Mouse (Mus musculus) hindbrain, embryonic 14.5 days (tissue): ENCODE measurements around the gene Brca1. TPM values are rescaled to one million over a fixed set of nuclear protein-coding genes. Genes with fewer than 3 reads are reported as not detected.
A peak's percentile ranks its signal among the peaks of the same experiment; 100 is the strongest.
"Not testable (repeated sequence)": the region's sequence is repeated elsewhere in the genome, so short reads cannot be mapped to it uniquely, and the experiment has no call there.

Source experiments
- ATAC-seq: fragments of 200-750 bp; cut with Nextera tagmentation; 2 replicates; pipeline ENCODE4 v1.8.0; 2017; ENCODE audit warnings: moderate number of reproducible peaks, mild to moderate bottlenecking, moderate TSS enrichment, moderate library complexity; ENCODE audit not compliant: low FRiP score
- DNase-seq: peaks from one replicate; pipeline ENCODE4 v3.0.0-alpha.2; 2015; ENCODE audit warnings: low spot score
- H3K27ac ChIP-seq: fragments of 300-500 bp; sonication (generic); 2 replicates; pipeline ENCODE4 v1.5.1; 2014; ENCODE audit warnings: mild to moderate bottlenecking, moderate library complexity
- H3K27me3 ChIP-seq: fragments of 300-500 bp; sonication (generic); 2 replicates; pipeline ENCODE4 v1.6.1; 2014; ENCODE audit warnings: mild to moderate bottlenecking, low read length, mixed read lengths; ENCODE audit not compliant: control insufficient read depth, insufficient read depth
- H3K36me3 ChIP-seq: fragments of 300-500 bp; sonication (generic); replicated peaks from 2 replicates; pipeline ENCODE4 v1.6.1; 2014; ENCODE audit not compliant: control insufficient read depth, insufficient read depth
- H3K4me1 ChIP-seq: fragments of 300-500 bp; sonication (generic); replicated peaks from 2 replicates; pipeline ENCODE4 v1.6.1; 2014; ENCODE audit warnings: antibody characterized with exemption, low read length, mixed read lengths; ENCODE audit not compliant: control insufficient read depth, insufficient read depth
- H3K4me2 ChIP-seq: fragments of 300-500 bp; sonication (generic); replicated peaks from 2 replicates; pipeline ENCODE4 v1.6.1; 2014; ENCODE audit warnings: mild to moderate bottlenecking, moderate library complexity
- H3K4me3 ChIP-seq: fragments of 300-500 bp; sonication (generic); replicated peaks from 2 replicates; pipeline ENCODE4 v1.5.1; 2014; ENCODE audit warnings: mild to moderate bottlenecking, low read length
- H3K9ac ChIP-seq: fragments of 300-500 bp; sonication (generic); 2 replicates; pipeline ENCODE4 v1.6.1; 2014
- H3K9me3 ChIP-seq: fragments of 300-500 bp; sonication (generic); 2 replicates; pipeline ENCODE4 v1.6.1; 2016; ENCODE audit warnings: low read length; ENCODE audit not compliant: control insufficient read depth
- WGBS: fragments of 180-500 bp; shearing (Covaris S2); extraction: QIAGEN DNeasy Blood & Tissue Kit; methylation state at CpG from one replicate; pipeline ENCODE4 v1.1.7; 2014; 5-methylcytosine and 5-hydroxymethylcytosine counted together
- polyA plus RNA-seq: library from polyadenylated mRNA; unstranded; fragments of >200 nt; fragmentation: Nextera tagmentation; extraction: Ambion mirVana; gene quantifications from 2 replicates; pipeline ENCODE4 v1.2.1, GENCODE M21; 2014

The Brca1 gene
- polyA plus RNA-seq, 1 experiment from 2014 or later = 3.2 TPM

- H3K4me1 ChIP-seq = peaks cover 18% of the 10 kb centered on the region
Observed at GRCm38 (mm10) chr11:101469155-101469554, 82.6 kb downstream of the Brca1 start.

GRCm38 (mm10) chr11:101468731-101469130 lies 83.0 kb downstream of the Brca1 start:
- peak overlapping the region; percentile 84 for H3K9ac ChIP-seq
- H3K27ac ChIP-seq = peak overlapping the region; percentile 82; the same call in 1 of the 2 replicates
- peaks cover 10% of the 10 kb centered on the region for H3K36me3 ChIP-seq
- H3K4me3 ChIP-seq = peak overlapping the region; percentile 64
- H3K4me1 ChIP-seq = peaks cover 22% of the 10 kb centered on the region
- DNase-seq (no peak), ATAC-seq (no peak)
- H3K9me3 ChIP-seq = no peaks in the 10 kb centered on the region
- peak overlapping the region; percentile 80 for H3K4me2 ChIP-seq
- 3% methylated on average over 13 of the region's 13 CpGs for WGBS
- no peaks in the 10 kb centered on the region for H3K27me3 ChIP-seq

More at GRCm38 (mm10) chr11:101469155-101469554, 82.6 kb downstream of the Brca1 start:
- Histone ChIP-seq H3K27ac (no peak overlapping the region), H3K36me3 (peaks cover 10% of the 10 kb centered on the region), H3K9ac (peak overlapping the region; percentile 84), H3K4me2 (peak overlapping the region; percentile 80), H3K27me3 (no peaks in the 10 kb centered on the region), H3K9me3 (no peaks in the 10 kb centered on the region), H3K4me3 (peak overlapping the region; percentile 64)
- WGBS = 48% methylated on average over 4 of the region's 4 CpGs
- ATAC-seq (no peak), DNase-seq (no peak)

- peaks cover 27% of the 10 kb centered on the region for H3K4me1 ChIP-seq
Observed at GRCm38 (mm10) chr11:101468263-101468688, 83.5 kb downstream of the Brca1 start.

GRCm38 (mm10) chr11:101467477-101468262 lies 84.1 kb downstream of the Brca1 start:
- Histone ChIP-seq H3K4me1 (peaks cover 33% of the 10 kb centered on the region), H3K27ac (peak overlapping the region; percentile 82), H3K9me3 (no peaks in the 10 kb centered on the region), H3K36me3 (peaks cover 15% of the 10 kb centered on the region), H3K27me3 (no peaks in the 10 kb centered on the region), H3K9ac (peak overlapping the region; percentile 84), H3K4me3 (peak overlapping the region; percentile 64), H3K4me2 (peak overlapping the region; percentile 80)
- peak; percentile 65 for ATAC-seq
- WGBS = under 1% methylated on average over 45 of the region's 54 CpGs
- peak; percentile 80 for DNase-seq

More at GRCm38 (mm10) chr11:101468263-101468688, 83.5 kb downstream of the Brca1 start:
- H3K27me3 ChIP-seq = no peaks in the 10 kb centered on the region
- ATAC-seq (peak; percentile 1; the same call in 1 of the 2 replicates), DNase-seq (no peak)
- peak overlapping the region; percentile 80 for H3K4me2 ChIP-seq
- peak overlapping the region; percentile 82 for H3K27ac ChIP-seq
- H3K9ac ChIP-seq = peak overlapping the region; percentile 84
- H3K4me3 ChIP-seq = peak overlapping the region; percentile 64
- 1% methylated on average over 29 of the region's 31 CpGs for WGBS
- H3K9me3 ChIP-seq = no peaks in the 10 kb centered on the region
- peaks cover 10% of the 10 kb centered on the region for H3K36me3 ChIP-seq

- H3K9me3 ChIP-seq, ATAC-seq, H3K27ac ChIP-seq, H3K27me3 ChIP-seq, DNase-seq: not testable (repeated sequence)
- peak overlapping the region; percentile 84; the same call in 1 of the 2 replicates for H3K9ac ChIP-seq
- peak overlapping the region; percentile 80 for H3K4me2 ChIP-seq
- H3K36me3 ChIP-seq = peaks cover 21% of the 10 kb centered on the region
- peak overlapping the region; percentile 64 for H3K4me3 ChIP-seq
- 57% methylated on average over 5 of the region's 5 CpGs for WGBS
- H3K4me1 ChIP-seq = peaks cover 40% of the 10 kb centered on the region
Observed at GRCm38 (mm10) chr11:101466552-101466950, 85.2 kb downstream of the Brca1 start.

GRCm38 (mm10) chr11:101465869-101466551 lies 85.7 kb downstream of the Brca1 start, which contains the start of gene Vat1:
Vat1 (minus strand) TSS chr11:101466230.
- Histone ChIP-seq H3K27me3 (no peaks in the 10 kb centered on the region), H3K4me2 (peak within 1 kb of the TSS; percentile 80), H3K9me3 (no peaks in the 10 kb centered on the region), H3K27ac (peak within 1 kb of the TSS; percentile 94), H3K4me1 (peaks cover 40% of the 10 kb centered on the region), H3K36me3 (peaks cover 21% of the 10 kb centered on the region), H3K4me3 (peak within 1 kb of the TSS; percentile 64), H3K9ac (peak within 1 kb of the TSS; percentile 84)
- DNase-seq (peak; percentile 76), ATAC-seq (peak; percentile 75)
- WGBS = under 1% methylated on average over 60 of the region's 60 CpGs

DNA sequence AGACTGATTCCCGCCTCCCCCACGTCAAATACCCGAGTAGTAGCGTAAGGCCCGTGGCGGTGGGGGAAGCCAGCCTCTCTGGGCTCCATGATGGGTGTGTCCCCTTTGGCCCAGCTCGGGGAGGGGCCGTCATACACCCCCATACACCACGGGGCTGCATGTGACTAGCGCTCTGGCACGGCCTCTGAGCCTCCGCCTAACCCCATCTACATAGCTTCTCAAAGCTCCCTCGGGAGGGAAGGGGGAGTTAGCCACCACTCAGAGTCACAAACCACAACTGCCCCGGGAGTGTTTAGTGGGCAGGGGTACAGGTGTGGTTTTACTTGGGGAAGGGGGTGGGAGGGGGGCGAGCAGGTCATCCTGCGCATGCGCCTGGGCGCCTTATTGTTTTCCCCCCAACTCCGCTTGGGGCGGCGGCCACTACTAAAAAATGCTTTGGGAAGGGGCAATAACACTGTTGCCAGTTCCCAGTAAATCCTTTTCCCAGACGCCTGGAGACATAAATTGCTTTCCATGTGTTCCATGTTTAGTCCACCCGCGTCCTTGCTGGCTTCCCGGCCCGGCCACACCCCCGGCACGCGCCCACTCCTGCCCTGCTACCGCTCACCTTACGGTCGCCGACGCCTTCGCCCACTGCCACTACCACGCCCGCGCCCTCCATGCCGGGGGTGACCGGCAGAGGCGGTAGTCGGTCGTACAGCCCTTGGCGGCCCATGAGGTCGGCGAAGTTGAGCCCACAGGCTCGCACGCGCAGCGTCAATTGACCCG lies 86.5 kb downstream of the Brca1 start:
- under 1% methylated on average over 51 of the region's 51 CpGs for WGBS
- DNase-seq = peak; percentile 70
- Histone ChIP-seq H3K9ac (peak overlapping the region; percentile 84), H3K27me3 (no peaks in the 10 kb centered on the region), H3K4me3 (peak overlapping the region; percentile 64), H3K36me3 (peaks cover 29% of the 10 kb centered on the region), H3K4me1 (peaks cover 40% of the 10 kb centered on the region), H3K4me2 (peak overlapping the region; percentile 80), H3K27ac (peak overlapping the region; percentile 94), H3K9me3 (no peaks in the 10 kb centered on the region)
- peak; percentile 58 for ATAC-seq

GRCm38 (mm10) chr11:101464211-101465100 lies 87.3 kb downstream of the Brca1 start, which contains the start of gene Rnd2:
Rnd2 (plus strand) TSS chr11:101464999.
- H3K4me1 ChIP-seq = peaks cover 40% of the 10 kb centered on the region
- H3K36me3 ChIP-seq = peaks cover 37% of the 10 kb centered on the region
- no peaks in the 10 kb centered on the region for H3K9me3 ChIP-seq
- peak within 1 kb of the TSS; percentile 84 for H3K9ac ChIP-seq
- no peak for DNase-seq
- ATAC-seq = no peak
- H3K27ac ChIP-seq = peak within 1 kb of the TSS; percentile 94
- H3K27me3 ChIP-seq = no peaks in the 10 kb centered on the region
- WGBS = 9% methylated on average over 12 of the region's 12 CpGs
- peak within 1 kb of the TSS; percentile 80 for H3K4me2 ChIP-seq
- H3K4me3 ChIP-seq = peak within 1 kb of the TSS; percentile 64
